In genomic region chr14:34312339-34313048, GRCm38 (mm10) we compare ENCODE assay signal across 8 mouse cellular contexts. TPM values are rescaled to one million over a fixed set of nuclear protein-coding genes. Genes with fewer than 3 reads are reported as not detected.
DNase-seq lines count a peak whose midpoint lies in the region; ATAC-seq and TF ChIP-seq lines count a peak whose summit lies in the region.

No protein-coding gene starts in this region.

- no peak for ATAC-seq in forebrain, embryonic 12.5 days (ENCODE audit: low FRiP score)
- no peak for ATAC-seq in limb, embryonic 11.5 days (ENCODE audit: insufficient number of reproducible peaks, low FRiP score, low TSS enrichment, low read depth)

- H3K27ac ChIP-seq in forebrain, embryonic 12.5 days: no peak overlapping the region
- H3K27ac ChIP-seq in limb, embryonic 11.5 days (replicated peaks; ENCODE audit: low read depth, low read length): no peak overlapping the region
- peak overlapping the region; percentile 14; the same call in 1 of the 2 replicates for H3K27ac ChIP-seq in small intestine, adult 2 months (ENCODE audit: insufficient read depth, low read depth, low read length)
- no peak overlapping the region for H3K27ac ChIP-seq in thymus, adult 2 months (ENCODE audit: control insufficient read depth, insufficient read depth, low read length)

- H3K27me3 ChIP-seq in forebrain, embryonic 12.5 days: no peaks in the 10 kb centered on the region
- no peaks in the 10 kb centered on the region for H3K27me3 ChIP-seq in limb, embryonic 11.5 days (ENCODE audit: control insufficient read depth, insufficient read depth, low read length)
- H3K27me3 ChIP-seq in small intestine, adult 2 months (ENCODE audit: control insufficient read depth, insufficient read depth, low read length): no peaks in the 10 kb centered on the region
- H3K27me3 ChIP-seq in thymus, adult 2 months (ENCODE audit: control insufficient read depth, insufficient read depth, low read length): no peaks in the 10 kb centered on the region

- H3K4me2 ChIP-seq in forebrain, embryonic 12.5 days: peak overlapping the region; percentile 75
- H3K4me2 ChIP-seq in limb, embryonic 11.5 days (ENCODE audit: low read depth, severe bottlenecking): peak overlapping the region; percentile 82

- H3K4me3 ChIP-seq in lung, adult 2 months (replicated peaks; ENCODE audit: extremely low read depth, low read depth, low read length): peak overlapping the region; percentile 53
- peak overlapping the region; percentile 91 for H3K4me3 ChIP-seq in forebrain, embryonic 12.5 days (replicated peaks)
- H3K4me3 ChIP-seq in limb, embryonic 11.5 days (ENCODE audit: low read depth, low read length): peak overlapping the region; percentile 89
- no peak overlapping the region; the same call in 1 of the 2 replicates for H3K4me3 ChIP-seq in small intestine, adult 2 months (ENCODE audit: low read depth, low read length)
- H3K4me3 ChIP-seq in thymus, adult 2 months (ENCODE audit: control insufficient read depth, insufficient read depth, low read length): no peak overlapping the region

- no peaks in the 10 kb centered on the region for H3K36me3 ChIP-seq in forebrain, embryonic 12.5 days (replicated peaks)
- no peaks in the 10 kb centered on the region; the same call in 1 of the 2 replicates for H3K36me3 ChIP-seq in limb, embryonic 11.5 days (ENCODE audit: control insufficient read depth, insufficient read depth, low read length)
- peaks cover 11% of the 10 kb centered on the region for H3K36me3 ChIP-seq in small intestine, adult 2 months (ENCODE audit: control insufficient read depth, insufficient read depth, low read length)
- H3K36me3 ChIP-seq in thymus, adult 2 months (ENCODE audit: control insufficient read depth, insufficient read depth, low read length): no peaks in the 10 kb centered on the region

- H3K9me3 ChIP-seq in forebrain, embryonic 12.5 days: no peaks in the 10 kb centered on the region
- no peaks in the 10 kb centered on the region for H3K9me3 ChIP-seq in limb, embryonic 11.5 days (ENCODE audit: control insufficient read depth, low read length)

- peaks cover 12% of the 10 kb centered on the region for H3K4me1 ChIP-seq in lung, adult 2 months (ENCODE audit: control insufficient read depth, insufficient read depth, low read length)
- peaks cover 30% of the 10 kb centered on the region for H3K4me1 ChIP-seq in forebrain, embryonic 12.5 days
- peaks cover 5% of the 10 kb centered on the region; the same call in 1 of the 2 replicates for H3K4me1 ChIP-seq in limb, embryonic 11.5 days (ENCODE audit: control insufficient read depth, insufficient read depth, low read length)
- H3K4me1 ChIP-seq in small intestine, adult 2 months (ENCODE audit: control insufficient read depth, insufficient read depth, insufficient read length, low read length): peaks cover 5% of the 10 kb centered on the region; the same call in 1 of the 2 replicates
- H3K4me1 ChIP-seq in thymus, adult 2 months (replicated peaks; ENCODE audit: control insufficient read depth, insufficient read depth, low read length): peaks cover 8% of the 10 kb centered on the region

- no peak for TF ChIP-seq POLR2A in lung, adult 2 months (IDR thresholded peaks at IDR 0.05; ENCODE audit: borderline replicate concordance, extremely low read depth, low read depth, low read length)
- no peak for TF ChIP-seq POLR2A in small intestine, adult 2 months (IDR thresholded peaks at IDR 0.05; ENCODE audit: low read depth, low read length)
- no peak for TF ChIP-seq POLR2A in thymus, adult 2 months (IDR thresholded peaks at IDR 0.05; ENCODE audit: control insufficient read depth, extremely low read depth, insufficient read depth, low read length, poor library complexity)

- no peak for TF ChIP-seq CTCF in lung, adult 2 months (IDR thresholded peaks at IDR 0.05; ENCODE audit: insufficient read depth, low read length)
- no peak for TF ChIP-seq CTCF in small intestine, adult 2 months (IDR thresholded peaks at IDR 0.05; ENCODE audit: extremely low read depth, insufficient read length, insufficient replicate concordance, low read depth, low read length)
- no peak for TF ChIP-seq CTCF in thymus, adult 2 months (IDR thresholded peaks at IDR 0.05; ENCODE audit: borderline replicate concordance, control insufficient read depth, extremely low read depth, insufficient read depth, low read length, poor library complexity)

- DNase-seq in lung, adult 2 months: no peak
- DNase-seq in lung, postnatal 10 days: no peak
- DNase-seq in limb, embryonic 11.5 days (ENCODE audit: low spot score): no peak
- DNase-seq in thymus, adult 2 months: no peak
- no peak for DNase-seq in left cerebral cortex, adult 11 months (ENCODE audit: low spot score)
- no peak for DNase-seq in testis, postnatal 10 days (ENCODE audit: low spot score)

- H3K9ac ChIP-seq in forebrain, embryonic 12.5 days: peak overlapping the region; percentile 97
- H3K9ac ChIP-seq in limb, embryonic 11.5 days (ENCODE audit: low read length): no peak overlapping the region

- WGBS in lung, adult 2 months: 16% methylated on average over 6 of the region's 6 CpGs
- WGBS in forebrain, embryonic 12.5 days: 27% methylated on average over 5 of the region's 6 CpGs
- 24% methylated on average over 5 of the region's 6 CpGs for WGBS in limb, embryonic 11.5 days
- 10% methylated on average over 5 of the region's 6 CpGs for WGBS in small intestine, adult 2 months
- WGBS in thymus, adult 2 months: 41% methylated on average over 5 of the region's 6 CpGs

RNA-seq across cellular contexts. Expression of gene Glud1, which starts 2.0 kb away (rescaled TPM):
- polyA plus RNA-seq in lung, adult 2 months (2012; rRNA removed): 63.6 and 83.7 TPM in 2 replicates
- polyA plus RNA-seq in forebrain, embryonic 12.5 days (2016; fragmentation: Nextera tagmentation; extraction: Ambion mirVana): 85.9 and 87.8 TPM in 2 replicates
- polyA plus RNA-seq in limb, embryonic 11.5 days (2014; fragmentation: Nextera tagmentation; extraction: Ambion mirVana): 76.3 and 83.7 TPM in 2 replicates
- polyA plus RNA-seq in small intestine, adult 2 months (2012; rRNA removed): 33.8 and 223 TPM in 2 replicates
- 51.8 and 66.1 TPM in 2 replicates for polyA plus RNA-seq in thymus, adult 2 months (2012; rRNA removed)

RNA-seq across cellular contexts. Expression of gene Shld2, which starts 2.2 kb away (rescaled TPM):
- 2.4 and 2.7 TPM in 2 replicates for polyA plus RNA-seq in lung, adult 2 months (2012; rRNA removed)
- polyA plus RNA-seq in forebrain, embryonic 12.5 days (2016; fragmentation: Nextera tagmentation; extraction: Ambion mirVana): 8.7 and 11.0 TPM in 2 replicates
- polyA plus RNA-seq in limb, embryonic 11.5 days (2014; fragmentation: Nextera tagmentation; extraction: Ambion mirVana): 11.7 and 12.7 TPM in 2 replicates
- polyA plus RNA-seq in small intestine, adult 2 months (2012; rRNA removed): 0.19 and 0.79 TPM in 2 replicates
- 2.8 and 4.2 TPM in 2 replicates for polyA plus RNA-seq in thymus, adult 2 months (2012; rRNA removed)

RNA-seq across cellular contexts. Expression of gene Fam25c, which starts 42.7 kb away (rescaled TPM):
- polyA plus RNA-seq in lung, adult 2 months (2012; rRNA removed): 68.4 TPM in 1 of 2 replicates, not detected in the other
- polyA plus RNA-seq in forebrain, embryonic 12.5 days (2016; fragmentation: Nextera tagmentation; extraction: Ambion mirVana): not detected in 2 replicates
- polyA plus RNA-seq in limb, embryonic 11.5 days (2014; fragmentation: Nextera tagmentation; extraction: Ambion mirVana): not detected in 2 replicates
- polyA plus RNA-seq in small intestine, adult 2 months (2012; rRNA removed): not detected in 2 replicates
- 1.8 and 2.2 TPM in 2 replicates for polyA plus RNA-seq in thymus, adult 2 months (2012; rRNA removed)

Comparison
In these comparisons a context has a peak if more than half of its experiments do, and no peak if none do; other contexts are left out.
1. H3K4me3 ChIP-seq: peak in lung, adult 2 months (single experiment), forebrain, embryonic 12.5 days (single experiment) and limb, embryonic 11.5 days (single experiment); none in small intestine, adult 2 months (single experiment) and thymus, adult 2 months (single experiment).